Mouse (Mus musculus) forelimb bud, embryonic 11.5 days (tissue): ENCODE measurements around the gene Kif22.
"Not testable (repeated sequence)": the region's sequence is repeated elsewhere in the genome, so short reads cannot be mapped to it uniquely, and the experiment has no call there.

Experiments used
- DNase-seq: peaks from one replicate; pipeline ENCODE4 v3.0.0-alpha.2; 2012; ENCODE audit warnings: low read depth, low spot score

Kif22 gene

DNA sequence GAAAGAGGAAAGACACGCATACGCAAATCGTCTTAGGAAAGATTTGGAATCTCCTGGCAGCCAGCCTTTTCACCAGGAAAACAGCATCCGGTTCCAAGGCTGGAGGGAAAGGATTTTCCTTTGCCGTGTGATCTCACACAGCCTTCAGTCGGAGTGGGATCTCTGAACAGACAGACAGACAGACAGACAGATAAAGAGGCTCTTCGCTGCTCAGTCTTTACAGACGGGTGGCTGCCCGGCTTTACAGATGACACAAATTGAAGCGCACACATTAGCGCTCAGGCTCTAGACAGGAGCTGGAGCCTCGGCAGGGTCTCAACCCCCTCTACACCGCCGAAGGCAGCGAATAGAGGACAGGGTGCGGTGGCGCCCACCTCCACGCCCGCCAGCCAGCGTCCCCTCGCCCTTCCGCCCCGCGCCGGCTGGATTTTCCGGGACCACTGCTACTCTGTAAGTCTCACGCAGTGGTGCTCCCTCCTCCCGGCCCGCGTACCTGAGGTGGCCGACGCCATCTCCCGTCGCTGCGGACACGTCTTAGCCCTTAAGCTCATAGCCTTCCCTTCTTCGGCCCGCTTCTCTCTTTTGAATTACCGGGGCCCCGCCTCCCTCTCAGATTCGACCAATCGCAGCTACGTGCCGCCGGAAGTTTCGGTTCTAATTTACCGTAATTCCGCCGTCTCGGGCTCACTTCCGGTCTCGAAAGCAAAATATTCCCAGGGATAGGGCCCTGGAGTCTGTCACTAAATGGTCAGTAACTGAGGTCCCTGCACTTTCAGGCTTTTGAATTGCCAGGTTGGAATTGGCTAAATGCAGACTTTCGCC is at the start of gene Kif22:
Kif22 (minus strand) TSS at position 621 of the 822 bp plus-strand sequence.
- peak; percentile 87 for DNase-seq

DNA sequence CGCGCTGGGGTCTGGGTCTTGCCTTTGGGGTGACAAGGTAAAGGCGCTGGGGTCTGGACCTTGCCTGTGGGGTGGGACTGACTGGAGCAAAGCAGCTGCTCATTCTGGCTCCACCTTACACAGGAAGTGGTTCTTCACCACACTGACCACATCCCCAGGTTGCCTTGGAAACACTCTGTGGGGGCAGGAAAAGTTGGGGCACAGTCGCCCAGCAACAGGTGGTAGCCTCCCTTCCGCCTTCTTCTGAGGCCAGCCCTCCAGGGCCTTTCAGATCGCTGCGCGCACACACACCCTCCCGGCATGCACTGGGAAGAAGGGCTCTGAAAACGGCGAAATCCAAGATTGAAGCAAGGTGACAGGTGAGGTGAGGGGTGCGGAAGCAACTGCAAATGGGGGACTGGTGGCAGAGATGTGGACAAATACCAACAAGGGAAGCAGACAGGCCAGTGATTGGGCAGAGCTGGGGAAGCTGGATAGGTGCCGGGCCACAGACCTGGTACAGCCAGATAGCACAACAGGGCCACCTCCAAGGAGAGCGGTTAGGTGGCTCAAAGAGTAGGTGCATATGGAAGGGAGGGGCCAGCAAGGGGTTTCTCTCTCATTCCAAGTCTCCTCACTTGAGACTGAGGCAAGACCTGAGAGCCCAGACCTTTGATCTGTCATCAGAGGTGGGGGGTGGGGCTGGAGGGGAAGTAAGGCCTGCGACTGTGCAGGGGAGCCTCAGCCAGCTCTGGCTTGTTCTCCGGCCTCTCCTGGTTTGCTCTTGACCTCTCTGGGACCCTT is 49.0 kb upstream of the Kif22 start, which contains the start of gene AI467606:
AI467606 (plus strand) TSS at position 246 of the 783 bp plus-strand sequence.
- DNase-seq, result peak; percentile 24

DNA sequence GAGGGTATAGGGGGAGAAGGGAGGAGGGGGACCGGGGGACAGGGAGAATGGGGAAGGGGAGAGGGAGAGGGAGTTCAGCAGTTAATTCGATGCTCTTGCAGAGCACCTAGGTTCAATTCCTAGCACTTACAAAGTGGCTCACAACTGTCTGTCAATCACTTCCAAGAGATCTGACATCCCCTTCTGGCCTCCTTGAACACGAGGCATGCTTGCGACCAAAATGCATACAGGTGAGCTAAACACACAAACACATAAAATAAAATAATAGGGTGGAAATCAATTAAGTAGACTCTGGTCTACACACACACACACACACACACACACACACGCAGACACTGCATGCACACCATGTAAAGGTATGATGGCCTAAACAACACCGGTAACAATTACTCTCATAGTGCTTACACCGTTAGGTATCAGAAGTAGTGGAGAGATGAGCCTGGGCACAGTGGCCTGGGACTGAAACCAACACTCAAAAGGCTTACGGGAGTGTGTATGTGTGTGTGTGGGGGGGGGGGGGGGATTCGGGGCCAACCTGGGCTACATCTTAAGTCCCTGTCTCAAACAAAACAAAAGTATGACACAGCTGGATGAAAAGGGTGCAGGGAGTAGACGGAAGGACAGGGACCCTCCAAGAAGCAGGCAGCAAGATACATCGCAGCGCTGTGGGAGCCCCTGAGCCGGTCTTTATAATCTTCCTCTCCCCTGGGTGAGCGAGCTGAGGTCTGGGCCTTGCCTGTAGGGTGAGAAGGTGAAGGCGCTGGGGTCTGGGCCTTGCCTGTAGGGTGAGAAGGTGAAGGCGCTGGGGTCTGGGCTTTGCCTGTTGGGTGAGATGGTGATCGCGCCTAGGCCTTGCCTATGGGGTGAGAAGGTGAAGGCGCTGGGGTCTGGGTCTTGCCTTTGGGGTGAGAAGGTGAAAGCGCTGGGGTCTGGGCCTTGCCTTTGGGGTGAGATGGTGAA is 48.2 kb upstream of the Kif22 start:
- DNase-seq, result no peak

GRCm38 (mm10) chr7:127088901-127089845 is 46.9 kb upstream of the Kif22 start:
- no peak for DNase-seq

GRCm38 (mm10) chr7:127088083-127088482 is 45.8 kb upstream of the Kif22 start:
- DNase-seq, result no peak

- not testable (repeated sequence) for DNase-seq
These were observed 45.2 kb upstream of the Kif22 start, which contains the start of gene Zg16 for GRCm38 (mm10) chr7:127087278-127088010. Gene Zg16, minus strand, starts transcription at chr7:127087328.

DNA sequence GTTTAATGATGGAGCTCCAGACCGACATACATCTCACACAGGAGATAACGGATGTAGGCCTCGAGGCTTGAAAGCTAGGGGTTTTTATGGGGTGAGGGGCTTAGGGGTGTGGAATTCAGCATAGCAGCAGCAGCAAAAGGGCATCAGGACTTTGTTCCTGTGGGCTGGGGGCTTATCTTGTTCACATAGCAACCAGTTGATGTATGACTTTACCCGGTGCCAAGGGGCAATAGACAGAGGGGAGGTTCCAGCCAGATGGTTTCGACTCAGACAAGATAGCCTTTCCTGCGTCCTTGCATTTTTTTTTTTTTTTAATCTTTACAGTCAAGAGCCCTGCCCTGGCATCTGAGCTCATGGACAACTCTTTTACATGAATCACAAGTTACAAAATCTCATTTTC is 43.5 kb upstream of the Kif22 start:
- not testable (repeated sequence) for DNase-seq

DNA sequence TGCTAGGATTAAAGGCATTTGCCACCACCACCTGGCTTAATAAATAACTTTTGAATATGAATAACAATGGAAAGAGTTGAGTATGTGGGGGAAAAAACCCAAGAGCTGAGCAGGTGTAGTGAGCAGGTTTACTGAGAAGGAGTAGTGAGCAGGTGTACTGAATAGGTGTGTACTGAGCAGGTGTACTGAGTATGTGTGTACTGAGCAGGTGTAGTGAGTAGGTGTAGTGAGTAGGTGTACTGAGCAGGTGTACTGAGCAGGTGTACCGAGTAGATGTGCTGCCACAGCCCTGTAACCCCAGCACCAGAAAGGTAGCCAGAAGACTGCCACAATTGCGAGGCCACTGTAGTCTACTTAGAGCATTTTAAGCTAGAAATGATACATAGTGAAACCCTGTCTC is 42.5 kb upstream of the Kif22 start:
- no peak for DNase-seq

GRCm38 (mm10) chr7:127083689-127084088 is 41.4 kb upstream of the Kif22 start:
- DNase-seq, result no peak

GRCm38 (mm10) chr7:127082995-127083394 is 40.7 kb upstream of the Kif22 start:
- no peak for DNase-seq

DNA sequence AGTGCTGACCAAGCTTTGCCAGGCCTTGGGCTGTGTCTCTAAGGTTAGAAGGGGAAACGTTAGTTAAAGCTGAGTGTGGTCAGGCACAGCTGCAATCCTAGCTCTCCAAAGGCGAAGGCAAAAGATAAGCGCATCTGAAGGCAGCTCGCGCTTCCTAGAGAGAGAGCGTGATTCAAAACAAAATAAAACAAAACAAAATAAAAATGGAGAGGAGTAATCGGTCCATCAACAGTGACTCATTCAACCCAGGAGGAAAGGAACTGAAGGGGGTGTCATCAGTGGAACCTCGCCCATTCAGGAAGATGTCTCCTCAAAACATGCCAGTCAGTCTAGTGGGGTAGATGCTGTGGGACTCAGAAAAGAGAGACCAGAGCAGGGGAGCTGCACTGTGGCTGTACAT is 40.0 kb upstream of the Kif22 start:
- DNase-seq, result no peak

GRCm38 (mm10) chr7:127080045-127080444 is 37.8 kb upstream of the Kif22 start:
- no peak for DNase-seq

DNA sequence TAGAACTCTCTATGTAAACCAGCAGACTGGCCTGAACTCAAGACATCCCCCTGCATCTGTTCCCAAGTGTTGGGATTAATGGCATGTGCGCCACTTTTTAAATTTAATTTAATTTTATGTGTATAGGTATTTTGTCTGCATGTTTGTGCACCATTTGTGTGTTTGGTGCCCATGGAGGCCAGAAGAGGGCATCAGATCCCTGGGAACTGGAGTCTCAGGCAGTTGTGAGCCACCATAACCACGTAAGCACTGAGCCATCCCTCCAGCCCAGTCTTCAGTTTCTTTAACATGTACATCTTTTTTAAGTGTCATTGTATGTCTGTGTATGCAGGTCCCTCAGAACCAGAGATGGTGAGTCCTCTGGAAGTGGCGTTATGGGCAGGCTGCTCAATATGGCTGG is 35.4 kb upstream of the Kif22 start:
- DNase-seq, result no peak

DNA sequence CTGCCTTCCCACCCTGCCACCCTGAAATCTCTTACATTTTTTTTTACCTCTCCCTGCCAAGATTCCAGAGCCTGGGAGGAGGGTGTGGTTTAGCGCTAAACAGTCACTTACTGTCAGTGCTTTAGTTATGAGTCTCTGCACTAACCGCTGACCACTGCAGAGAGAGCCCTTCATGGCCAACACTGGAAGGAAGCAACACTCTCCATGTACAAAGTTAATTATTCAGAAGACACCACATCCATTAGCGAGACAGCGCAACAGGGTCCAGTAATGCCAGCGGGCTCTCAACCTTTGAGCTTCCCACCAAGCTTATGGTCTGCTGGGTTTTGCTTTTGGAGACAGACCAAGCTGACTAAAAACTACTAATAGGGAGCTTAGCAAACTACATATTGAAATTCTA is 33.9 kb upstream of the Kif22 start:
- DNase-seq, result no peak

GRCm38 (mm10) chr7:127073221-127073620 is 30.9 kb upstream of the Kif22 start:
- no peak for DNase-seq

GRCm38 (mm10) chr7:127070871-127071413 is 28.7 kb upstream of the Kif22 start:
- no peak for DNase-seq

DNA sequence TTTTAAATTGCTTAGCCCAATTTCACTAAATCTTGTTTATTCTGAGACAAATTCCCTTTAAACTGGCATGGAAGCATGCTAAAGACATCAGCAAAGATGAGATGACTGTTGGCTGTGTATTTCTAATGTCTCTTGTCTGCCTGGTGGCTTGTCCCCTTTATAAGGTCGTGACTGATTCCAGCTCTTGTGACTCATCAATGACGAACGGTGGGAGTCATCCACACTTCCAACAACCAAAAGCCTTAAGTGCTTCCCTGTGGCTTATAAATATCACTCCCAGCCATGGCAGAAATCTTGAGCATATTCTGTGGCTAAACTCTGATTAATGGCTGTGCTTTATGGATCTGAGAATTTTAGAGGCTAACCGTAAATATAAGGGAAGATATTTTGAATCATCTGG is 24.0 kb upstream of the Kif22 start:
- no peak for DNase-seq

DNA sequence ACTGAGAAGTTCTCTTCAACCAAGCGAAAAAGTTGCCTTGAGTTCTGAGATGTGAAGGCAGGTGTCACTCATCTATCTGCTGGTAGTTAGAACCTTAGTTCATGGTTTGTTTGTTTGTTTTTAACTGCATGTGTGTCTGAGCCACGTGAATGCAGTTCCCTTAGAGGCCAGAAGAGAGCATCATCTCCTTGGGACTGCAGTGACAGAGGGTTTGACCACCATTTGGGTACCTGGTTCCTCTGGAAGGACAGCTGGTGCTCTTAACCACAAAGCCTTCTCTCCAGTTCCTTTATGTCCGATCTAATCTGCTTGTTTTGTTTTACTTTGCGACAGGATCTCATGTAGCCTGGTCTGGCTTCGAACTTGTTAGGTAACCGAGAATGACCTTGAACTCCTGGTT is 23.3 kb upstream of the Kif22 start:
- no peak for DNase-seq

DNA sequence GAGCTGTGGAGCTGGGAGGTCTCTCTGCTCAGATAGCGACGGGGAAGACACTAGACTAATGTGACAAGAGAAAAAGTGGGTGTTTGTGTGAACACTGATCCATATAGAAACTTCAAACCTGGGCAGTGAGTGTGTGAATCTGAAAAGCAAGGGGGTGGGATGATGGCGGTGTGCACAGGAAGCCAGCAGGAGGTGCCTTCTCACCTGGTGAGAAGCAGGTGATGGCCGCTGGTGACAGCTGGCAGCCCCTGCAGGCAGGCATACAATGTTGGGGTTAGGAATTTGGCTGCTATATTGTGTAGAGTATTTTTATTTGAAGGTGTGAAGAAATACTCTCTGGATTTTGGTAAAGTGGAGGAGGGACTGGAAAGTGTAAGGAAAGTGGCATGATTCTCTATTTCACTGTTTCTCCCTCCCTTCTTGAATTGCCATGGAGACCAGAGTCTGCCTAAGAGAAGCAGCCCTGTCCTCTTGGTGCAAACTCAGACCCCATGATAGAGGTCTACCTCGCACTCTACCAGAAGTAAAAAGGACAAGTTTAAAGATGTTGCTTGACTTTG is 12.8 kb upstream of the Kif22 start:
- no peak for DNase-seq
